Mouse (Mus musculus) ES-Bruce4 (cell line): Measurements from ENCODE around the gene Gm28372. TPM values are rescaled to one million over a fixed set of nuclear protein-coding genes. Genes with fewer than 3 reads are reported as not detected.

Experiments
- H3K27ac ChIP-seq: 2 replicates; pipeline ENCODE4 v1.5.1; 2012; ENCODE audit warnings: low read length, inconsistent platforms; ENCODE audit not compliant: insufficient read depth
- H3K27me3 ChIP-seq: 2 replicates; pipeline ENCODE4 v1.6.1; 2012; ENCODE audit warnings: mild to moderate bottlenecking, low read length, inconsistent platforms; ENCODE audit not compliant: control insufficient read depth, poor library complexity, insufficient read depth, severe bottlenecking
- H3K36me3 ChIP-seq: 2 replicates; pipeline ENCODE4 v1.6.1; 2012; ENCODE audit warnings: inconsistent platforms, mild to moderate bottlenecking, low read length, moderate library complexity; ENCODE audit not compliant: control insufficient read depth, poor library complexity, insufficient read depth, severe bottlenecking
- H3K4me1 ChIP-seq: one replicate; pipeline ENCODE4 v1.8.1; 2011; ENCODE audit warnings: low read length; ENCODE audit not compliant: control insufficient read depth, insufficient read depth
- H3K4me3 ChIP-seq: 2 replicates; pipeline ENCODE4 v1.5.1; 2011; ENCODE audit warnings: low read depth, mild to moderate bottlenecking, low read length
- H3K9ac ChIP-seq: 2 replicates; pipeline ENCODE4 v1.6.1; 2012; ENCODE audit warnings: low read depth, mild to moderate bottlenecking, inconsistent platforms; ENCODE audit not compliant: poor library complexity, severe bottlenecking
- H3K9me3 ChIP-seq: replicated peaks from 2 replicates; pipeline ENCODE4 v1.6.1; 2012; ENCODE audit warnings: mild to moderate bottlenecking, low read length, inconsistent platforms; ENCODE audit not compliant: control insufficient read depth, poor library complexity, insufficient read depth, severe bottlenecking
- CTCF ChIP-seq: IDR thresholded peaks from one replicate; pipeline ENCODE4 v1.8.1; 2011; ENCODE audit warnings: low read depth, low read length
- EP300 ChIP-seq: IDR thresholded peaks from 2 replicates; pipeline ENCODE4 v1.6.1; 2011; ENCODE audit warnings: low read depth, low read length; ENCODE audit not compliant: insufficient read depth
- POLR2A ChIP-seq: IDR thresholded peaks from one replicate; pipeline ENCODE4 v1.8.1; 2011; ENCODE audit warnings: low read length; ENCODE audit not compliant: insufficient read depth
- polyA plus RNA-seq: library from polyadenylated mRNA; stranded (reverse); fragments of >200 nt; gene quantifications from 2 replicates; pipeline ENCODE4 v1.2.4, GENCODE M21; 2011; ENCODE audit warnings: low read depth; ENCODE audit not compliant: missing spikeins, insufficient read depth, insufficient read length

The Gm28372 gene
- polyA plus RNA-seq, 1 experiment = not detected

- H3K4me3 ChIP-seq = no peak overlapping the region
- no peaks in the 10 kb centered on the region for H3K4me1 ChIP-seq
- H3K9me3 ChIP-seq = no peaks in the 10 kb centered on the region
- no peaks in the 10 kb centered on the region for H3K36me3 ChIP-seq
- TF ChIP-seq CTCF (no peak), POLR2A (no peak), EP300 (no peak)
- no peak overlapping the region for H3K27ac ChIP-seq
- no peak overlapping the region for H3K9ac ChIP-seq
- no peaks in the 10 kb centered on the region for H3K27me3 ChIP-seq
Observed at GRCm38 (mm10) chr2:130374951-130375350, 30.1 kb upstream of the Gm28372 start.

GRCm38 (mm10) chr2:130383205-130383604, 21.8 kb upstream of the Gm28372 start:
- Histone ChIP-seq H3K27ac (no peak overlapping the region), H3K27me3 (no peaks in the 10 kb centered on the region), H3K4me1 (no peaks in the 10 kb centered on the region), H3K4me3 (no peak overlapping the region), H3K36me3 (no peaks in the 10 kb centered on the region), H3K9ac (no peak overlapping the region), H3K9me3 (peaks cover 16% of the 10 kb centered on the region)
- no peak for TF ChIP-seq EP300
- TF ChIP-seq POLR2A = no peak
- no peak for TF ChIP-seq CTCF

GRCm38 (mm10) chr2:130383895-130384294, 21.1 kb upstream of the Gm28372 start:
- H3K27ac ChIP-seq = no peak overlapping the region
- no peaks in the 10 kb centered on the region for H3K36me3 ChIP-seq
- no peak overlapping the region for H3K9ac ChIP-seq
- TF ChIP-seq CTCF (no peak), EP300 (no peak), POLR2A (no peak)
- H3K27me3 ChIP-seq = no peaks in the 10 kb centered on the region
- no peak overlapping the region for H3K4me3 ChIP-seq
- no peaks in the 10 kb centered on the region for H3K4me1 ChIP-seq
- H3K9me3 ChIP-seq = peaks cover 16% of the 10 kb centered on the region

GRCm38 (mm10) chr2:130386212-130386611, 18.8 kb upstream of the Gm28372 start:
- Histone ChIP-seq H3K9ac (no peak overlapping the region), H3K36me3 (no peaks in the 10 kb centered on the region), H3K27me3 (no peaks in the 10 kb centered on the region), H3K9me3 (peaks cover 16% of the 10 kb centered on the region), H3K4me1 (no peaks in the 10 kb centered on the region), H3K27ac (no peak overlapping the region), H3K4me3 (no peak overlapping the region)
- TF ChIP-seq EP300 (no peak), POLR2A (no peak), CTCF (no peak)

GRCm38 (mm10) chr2:130388796-130389195, 16.2 kb upstream of the Gm28372 start:
- Histone ChIP-seq H3K4me3 (no peak overlapping the region), H3K27me3 (no peaks in the 10 kb centered on the region), H3K9me3 (peaks cover 16% of the 10 kb centered on the region), H3K4me1 (no peaks in the 10 kb centered on the region), H3K27ac (no peak overlapping the region), H3K36me3 (no peaks in the 10 kb centered on the region), H3K9ac (no peak overlapping the region)
- TF ChIP-seq CTCF = no peak
- no peak for TF ChIP-seq EP300
- TF ChIP-seq POLR2A = no peak

GRCm38 (mm10) chr2:130390993-130391625, 13.9 kb upstream of the Gm28372 start:
- H3K4me3 ChIP-seq = no peak overlapping the region
- no peaks in the 10 kb centered on the region for H3K36me3 ChIP-seq
- no peaks in the 10 kb centered on the region for H3K4me1 ChIP-seq
- H3K9me3 ChIP-seq = no peaks in the 10 kb centered on the region
- no peaks in the 10 kb centered on the region for H3K27me3 ChIP-seq
- H3K9ac ChIP-seq = no peak overlapping the region
- TF ChIP-seq EP300 = no peak
- no peak for TF ChIP-seq POLR2A
- TF ChIP-seq CTCF = no peak
- H3K27ac ChIP-seq = no peak overlapping the region
